Mouse (Mus musculus): ENCODE results near the gene Gm45234.

GRCm38 (mm10) chr6:124744755-124745321, 11.0 kb downstream of the Gm45234 start:
- no peak for TF ChIP-seq GATA1 (IDR thresholded peaks at IDR 0.05; ENCODE audit: low read length)
- TF ChIP-seq TAL1 (IDR thresholded peaks at IDR 0.05; ENCODE audit: low read length) = no peak

All from erythroblast, embryonic 14.5 days (primary cell).